Mouse (Mus musculus): ENCODE data around the gene Lmtk2. TPM values are rescaled to one million over a fixed set of nuclear protein-coding genes. Genes with fewer than 3 reads are reported as not detected.

Gene Lmtk2
- total and polyA plus RNA-seq, 2 experiments from 2014 or later, result 2.5 to 19.5 TPM

GRCm38 (mm10) chr5:144204303-144204702, 104.1 kb downstream of the Lmtk2 start:
- TF ChIP-seq CTCF (IDR thresholded peaks at IDR 0.05; ENCODE audit: low read depth) (no peak), EP300 (IDR thresholded peaks at IDR 0.05; ENCODE audit: low read depth) (no peak)
- Histone ChIP-seq H3K4me3 (ENCODE audit: low read depth, low read length) (no peak overlapping the region), H3K4me1 (ENCODE audit: control insufficient read depth, insufficient read depth) (no peaks in the 10 kb centered on the region), H3K36me3 (replicated peaks; ENCODE audit: control insufficient read depth, insufficient read depth, low read length) (peaks cover 52% of the 10 kb centered on the region), H3K9me3 (replicated peaks; ENCODE audit: control insufficient read depth, low read length) (no peaks in the 10 kb centered on the region), H3K9ac (replicated peaks; ENCODE audit: low read depth, low read length) (no peak overlapping the region), H3K4me2 (ENCODE audit: low read depth, low read length) (no peak overlapping the region), H3K27me3 (ENCODE audit: control insufficient read depth, insufficient read depth, low read length) (no peaks in the 10 kb centered on the region), H3K27ac (ENCODE audit: low read depth) (no peak overlapping the region)
- ATAC-seq (ENCODE audit: insufficient read depth, low read depth), result no peak
- 89% methylated on average over 12 of the region's 12 CpGs for WGBS
- DNase-seq (ENCODE audit: low spot score), result no peak

- Histone ChIP-seq H3K4me2 (ENCODE audit: low read depth, low read length) (no peak overlapping the region), H3K27me3 (ENCODE audit: control insufficient read depth, insufficient read depth, low read length) (no peaks in the 10 kb centered on the region), H3K4me3 (ENCODE audit: low read depth, low read length) (no peak overlapping the region), H3K9me3 (replicated peaks; ENCODE audit: control insufficient read depth, low read length) (no peaks in the 10 kb centered on the region), H3K36me3 (replicated peaks; ENCODE audit: control insufficient read depth, insufficient read depth, low read length) (peaks cover 58% of the 10 kb centered on the region), H3K9ac (replicated peaks; ENCODE audit: low read depth, low read length) (no peak overlapping the region), H3K27ac (ENCODE audit: low read depth) (no peak overlapping the region), H3K4me1 (ENCODE audit: control insufficient read depth, insufficient read depth) (no peaks in the 10 kb centered on the region)
- ATAC-seq (ENCODE audit: insufficient read depth, low read depth) (no peak), DNase-seq (ENCODE audit: low spot score) (no peak)
- WGBS, result 85% methylated on average over 10 of the region's 10 CpGs
- no peak for TF ChIP-seq EP300 (IDR thresholded peaks at IDR 0.05; ENCODE audit: low read depth)
- TF ChIP-seq CTCF (IDR thresholded peaks at IDR 0.05; ENCODE audit: low read depth), result no peak
Measured at GRCm38 (mm10) chr5:144204911-144205310, 104.7 kb downstream of the Lmtk2 start.

GRCm38 (mm10) chr5:144206069-144206468, 105.8 kb downstream of the Lmtk2 start:
- H3K9me3 ChIP-seq (replicated peaks; ENCODE audit: control insufficient read depth, low read length), result no peaks in the 10 kb centered on the region
- no peaks in the 10 kb centered on the region for H3K27me3 ChIP-seq (ENCODE audit: control insufficient read depth, insufficient read depth, low read length)
- H3K4me1 ChIP-seq (ENCODE audit: control insufficient read depth, insufficient read depth), result no peaks in the 10 kb centered on the region
- no peak overlapping the region for H3K27ac ChIP-seq (ENCODE audit: low read depth)
- WGBS, result 93% methylated on average over 15 of the region's 15 CpGs
- H3K4me3 ChIP-seq (ENCODE audit: low read depth, low read length), result no peak overlapping the region
- DNase-seq (ENCODE audit: low spot score), result no peak
- no peak for TF ChIP-seq CTCF (IDR thresholded peaks at IDR 0.05; ENCODE audit: low read depth)
- no peak for TF ChIP-seq EP300 (IDR thresholded peaks at IDR 0.05; ENCODE audit: low read depth)
- no peak for ATAC-seq (ENCODE audit: insufficient read depth, low read depth)
- H3K36me3 ChIP-seq (replicated peaks; ENCODE audit: control insufficient read depth, insufficient read depth, low read length), result peaks cover 70% of the 10 kb centered on the region
- no peak overlapping the region for H3K4me2 ChIP-seq (ENCODE audit: low read depth, low read length)
- no peak overlapping the region for H3K9ac ChIP-seq (replicated peaks; ENCODE audit: low read depth, low read length)

- peaks cover 74% of the 10 kb centered on the region for H3K36me3 ChIP-seq (replicated peaks; ENCODE audit: control insufficient read depth, insufficient read depth, low read length)
- H3K27me3 ChIP-seq (ENCODE audit: control insufficient read depth, insufficient read depth, low read length), result no peaks in the 10 kb centered on the region
- H3K4me1 ChIP-seq (ENCODE audit: control insufficient read depth, insufficient read depth), result no peaks in the 10 kb centered on the region
- TF ChIP-seq CTCF (IDR thresholded peaks at IDR 0.05; ENCODE audit: low read depth), result peak; percentile 80
- no peak for TF ChIP-seq EP300 (IDR thresholded peaks at IDR 0.05; ENCODE audit: low read depth)
- no peaks in the 10 kb centered on the region for H3K9me3 ChIP-seq (replicated peaks; ENCODE audit: control insufficient read depth, low read length)
- H3K9ac ChIP-seq (replicated peaks; ENCODE audit: low read depth, low read length), result no peak overlapping the region
- H3K4me2 ChIP-seq (ENCODE audit: low read depth, low read length), result no peak overlapping the region
- WGBS, result 47% methylated on average over 11 of the region's 11 CpGs
- no peak for DNase-seq (ENCODE audit: low spot score)
- H3K4me3 ChIP-seq (ENCODE audit: low read depth, low read length), result no peak overlapping the region
- no peak overlapping the region for H3K27ac ChIP-seq (ENCODE audit: low read depth)
- no peak for ATAC-seq (ENCODE audit: insufficient read depth, low read depth)
Measured at GRCm38 (mm10) chr5:144207478-144207877, 107.2 kb downstream of the Lmtk2 start.

- Histone ChIP-seq H3K27me3 (ENCODE audit: control insufficient read depth, insufficient read depth, low read length) (no peaks in the 10 kb centered on the region), H3K27ac (ENCODE audit: low read depth) (no peak overlapping the region), H3K4me3 (ENCODE audit: low read depth, low read length) (no peak overlapping the region), H3K9ac (replicated peaks; ENCODE audit: low read depth, low read length) (no peak overlapping the region), H3K4me2 (ENCODE audit: low read depth, low read length) (no peak overlapping the region), H3K4me1 (ENCODE audit: control insufficient read depth, insufficient read depth) (no peaks in the 10 kb centered on the region), H3K36me3 (replicated peaks; ENCODE audit: control insufficient read depth, insufficient read depth, low read length) (peaks cover 42% of the 10 kb centered on the region), H3K9me3 (replicated peaks; ENCODE audit: control insufficient read depth, low read length) (no peaks in the 10 kb centered on the region)
- 32% methylated on average over 7 of the region's 7 CpGs for WGBS
- peak; percentile 87 for TF ChIP-seq CTCF (IDR thresholded peaks at IDR 0.05; ENCODE audit: low read depth)
- no peak for TF ChIP-seq EP300 (IDR thresholded peaks at IDR 0.05; ENCODE audit: low read depth)
- ATAC-seq (ENCODE audit: insufficient read depth, low read depth) (no peak), DNase-seq (ENCODE audit: low spot score) (peak; percentile 11)
Measured at GRCm38 (mm10) chr5:144214453-144214852, 114.2 kb downstream of the Lmtk2 start.

- H3K4me3 ChIP-seq (ENCODE audit: low read depth, low read length), result no peak overlapping the region
- no peak overlapping the region for H3K9ac ChIP-seq (replicated peaks; ENCODE audit: low read depth, low read length)
- no peaks in the 10 kb centered on the region for H3K27me3 ChIP-seq (ENCODE audit: control insufficient read depth, insufficient read depth, low read length)
- 82% methylated on average over 2 of the region's 2 CpGs for WGBS
- peaks cover 27% of the 10 kb centered on the region for H3K36me3 ChIP-seq (replicated peaks; ENCODE audit: control insufficient read depth, insufficient read depth, low read length)
- 0 out of 2 replicates have a peak, but pooled peaks cover 3% of the 10 kb centered on the region for H3K4me1 ChIP-seq (ENCODE audit: control insufficient read depth, insufficient read depth)
- no peak for DNase-seq (ENCODE audit: low spot score)
- H3K4me2 ChIP-seq (ENCODE audit: low read depth, low read length), result no peak overlapping the region
- no peak for TF ChIP-seq CTCF (IDR thresholded peaks at IDR 0.05; ENCODE audit: low read depth)
- no peak for TF ChIP-seq EP300 (IDR thresholded peaks at IDR 0.05; ENCODE audit: low read depth)
- no peak for ATAC-seq (ENCODE audit: insufficient read depth, low read depth)
- no peaks in the 10 kb centered on the region for H3K9me3 ChIP-seq (replicated peaks; ENCODE audit: control insufficient read depth, low read length)
- no peak overlapping the region for H3K27ac ChIP-seq (ENCODE audit: low read depth)
Measured at GRCm38 (mm10) chr5:144215992-144216391, 115.8 kb downstream of the Lmtk2 start.
